Mouse (Mus musculus) ES-Bruce4 (cell line): ENCODE measurements around the gene Clcn1. TPM values are rescaled to one million over a fixed set of nuclear protein-coding genes. Genes with fewer than 3 reads are reported as not detected.

Experiments
- H3K27ac ChIP-seq: 2 replicates; pipeline ENCODE4 v1.5.1; 2012; ENCODE audit warnings: low read length, inconsistent platforms; ENCODE audit not compliant: insufficient read depth
- H3K27me3 ChIP-seq: 2 replicates; pipeline ENCODE4 v1.6.1; 2012; ENCODE audit warnings: mild to moderate bottlenecking, low read length, inconsistent platforms; ENCODE audit not compliant: control insufficient read depth, poor library complexity, insufficient read depth, severe bottlenecking
- H3K36me3 ChIP-seq: 2 replicates; pipeline ENCODE4 v1.6.1; 2012; ENCODE audit warnings: inconsistent platforms, mild to moderate bottlenecking, low read length, moderate library complexity; ENCODE audit not compliant: control insufficient read depth, poor library complexity, insufficient read depth, severe bottlenecking
- H3K4me1 ChIP-seq: one replicate; pipeline ENCODE4 v1.8.1; 2011; ENCODE audit warnings: low read length; ENCODE audit not compliant: control insufficient read depth, insufficient read depth
- H3K4me3 ChIP-seq: 2 replicates; pipeline ENCODE4 v1.5.1; 2011; ENCODE audit warnings: low read depth, mild to moderate bottlenecking, low read length
- H3K9ac ChIP-seq: 2 replicates; pipeline ENCODE4 v1.6.1; 2012; ENCODE audit warnings: low read depth, mild to moderate bottlenecking, inconsistent platforms; ENCODE audit not compliant: poor library complexity, severe bottlenecking
- H3K9me3 ChIP-seq: replicated peaks from 2 replicates; pipeline ENCODE4 v1.6.1; 2012; ENCODE audit warnings: mild to moderate bottlenecking, low read length, inconsistent platforms; ENCODE audit not compliant: control insufficient read depth, poor library complexity, insufficient read depth, severe bottlenecking
- CTCF ChIP-seq: IDR thresholded peaks from one replicate; pipeline ENCODE4 v1.8.1; 2011; ENCODE audit warnings: low read depth, low read length
- EP300 ChIP-seq: IDR thresholded peaks from 2 replicates; pipeline ENCODE4 v1.6.1; 2011; ENCODE audit warnings: low read depth, low read length; ENCODE audit not compliant: insufficient read depth
- POLR2A ChIP-seq: IDR thresholded peaks from one replicate; pipeline ENCODE4 v1.8.1; 2011; ENCODE audit warnings: low read length; ENCODE audit not compliant: insufficient read depth
- polyA plus RNA-seq: library from polyadenylated mRNA; stranded (reverse); fragments of >200 nt; gene quantifications from 2 replicates; pipeline ENCODE4 v1.2.4, GENCODE M21; 2011; ENCODE audit warnings: low read depth; ENCODE audit not compliant: missing spikeins, insufficient read depth, insufficient read length

Clcn1 gene
- polyA plus RNA-seq, 1 experiment, result 7.0 TPM

DNA sequence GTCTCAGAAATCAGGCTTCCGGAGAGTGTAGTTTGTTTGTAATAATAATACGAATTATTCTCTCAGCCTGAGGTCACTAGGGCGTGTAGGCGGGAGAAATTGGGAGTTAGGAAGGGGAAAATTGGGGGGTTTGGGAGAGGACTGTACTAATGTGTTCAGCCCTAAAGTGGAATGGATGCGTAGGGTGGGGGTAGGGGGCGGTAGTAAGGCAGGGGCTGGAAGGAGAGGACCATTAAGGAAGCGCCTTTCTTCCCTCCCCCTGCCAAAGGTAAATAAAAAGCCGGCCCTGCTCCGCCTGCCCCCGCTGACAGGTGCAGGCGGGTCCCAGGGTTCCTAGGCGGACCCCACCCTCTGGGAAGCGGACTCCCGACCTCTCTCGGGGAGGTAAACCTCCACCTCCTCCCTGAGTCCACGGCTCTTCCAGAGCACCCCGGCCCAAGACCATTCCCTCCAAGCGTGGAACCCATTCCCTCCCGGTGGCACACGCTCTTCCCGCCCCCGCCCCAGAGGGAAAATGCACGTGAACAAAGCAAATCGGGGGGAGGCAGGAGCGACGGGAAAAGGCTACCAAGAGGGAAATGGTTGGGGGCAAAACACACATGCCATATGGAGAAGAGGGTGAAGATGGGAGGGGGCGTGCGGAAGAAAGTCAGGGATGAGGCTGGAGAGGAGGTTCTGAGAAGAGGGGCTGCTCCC, 37.0 kb downstream of the Clcn1 start:
- 0 out of 2 replicates have a peak overlapping the region, but pooled peaks have one; percentile 26 for H3K9ac ChIP-seq

DNA sequence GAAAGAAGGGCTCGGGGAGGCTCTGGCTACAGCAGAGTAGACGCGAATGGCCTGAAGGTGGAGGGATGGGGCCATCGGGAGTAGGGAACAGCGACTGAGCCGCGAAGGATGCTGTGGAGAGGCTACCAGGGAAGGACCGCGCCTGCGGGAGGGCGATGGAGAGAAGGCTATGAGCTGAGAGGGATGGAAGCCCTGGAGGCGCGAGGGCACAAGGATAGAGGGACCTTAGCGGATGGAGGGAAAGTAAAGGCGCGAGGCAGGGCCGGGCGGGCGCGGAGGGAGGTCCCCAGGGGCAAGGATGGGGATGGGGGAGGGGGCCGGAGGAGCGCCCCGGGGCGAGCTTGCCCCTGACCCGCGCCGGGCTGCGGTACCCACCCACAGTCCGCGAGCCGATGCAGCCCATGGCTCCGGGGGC, 37.6 kb downstream of the Clcn1 start:
- no peaks in the 10 kb centered on the region for H3K9me3 ChIP-seq
- peaks cover 6% of the 10 kb centered on the region; the same call in 1 of the 2 replicates for H3K27me3 ChIP-seq
- H3K36me3 ChIP-seq, result no peaks in the 10 kb centered on the region
- no peaks in the 10 kb centered on the region for H3K4me1 ChIP-seq
- TF ChIP-seq CTCF, result no peak
- no peak for TF ChIP-seq EP300
- no peak for TF ChIP-seq POLR2A
- H3K9ac ChIP-seq, result peak overlapping the region; percentile 26
- peak overlapping the region; percentile 89 for H3K4me3 ChIP-seq
- H3K27ac ChIP-seq, result no peak overlapping the region

More for the DNA sequence above, 37.0 kb downstream of the Clcn1 start:
- Histone ChIP-seq H3K27ac (no peak overlapping the region), H3K9me3 (no peaks in the 10 kb centered on the region), H3K27me3 (peaks cover 6% of the 10 kb centered on the region; the same call in 1 of the 2 replicates), H3K4me1 (no peaks in the 10 kb centered on the region), H3K36me3 (no peaks in the 10 kb centered on the region), H3K4me3 (peak overlapping the region; percentile 89)
- TF ChIP-seq POLR2A (no peak), CTCF (no peak), EP300 (no peak)

DNA sequence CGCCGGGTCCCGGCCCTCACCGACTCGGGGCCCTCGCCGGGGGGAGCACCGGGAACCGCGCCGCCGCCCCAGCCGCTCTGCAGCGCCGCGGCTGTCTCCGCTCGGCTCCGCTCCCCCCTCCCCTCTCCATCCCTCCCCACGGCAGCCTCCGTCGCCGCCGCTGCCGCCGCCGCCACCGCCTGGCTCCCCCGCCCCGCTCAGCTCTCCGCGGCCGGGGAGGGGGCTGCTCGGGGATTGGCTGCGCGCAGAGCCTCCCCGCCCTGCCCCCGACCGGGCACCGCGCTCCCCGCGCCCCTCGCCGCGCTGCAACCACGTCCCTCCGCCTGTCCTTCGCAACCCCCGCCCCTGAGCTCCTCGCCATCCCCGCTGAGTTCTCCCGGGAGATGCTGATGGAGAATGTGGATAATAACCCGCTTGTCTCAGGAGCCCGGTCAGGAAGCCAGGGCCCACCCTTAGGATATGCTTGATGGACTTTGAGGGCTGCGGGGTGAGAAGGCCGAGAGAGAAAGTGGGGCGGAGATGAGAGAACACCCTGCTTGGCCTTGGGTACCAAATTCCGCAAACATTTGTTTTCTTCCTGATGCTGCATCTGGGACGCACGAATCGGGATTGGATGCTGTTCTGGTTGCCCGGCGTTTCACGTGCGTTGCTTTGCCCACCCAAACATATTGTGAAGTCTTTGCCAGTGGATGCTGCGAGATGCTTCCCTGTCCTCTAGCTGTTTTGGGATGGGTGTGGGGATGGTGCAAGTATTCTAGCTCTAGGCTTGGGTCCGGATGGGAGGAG, 38.2 kb downstream of the Clcn1 start, which contains the start of gene Fam131b:
Gene Fam131b, minus strand, starts transcription at position 162 of the 786 bp plus-strand sequence.
- H3K4me1 ChIP-seq, result no peaks in the 10 kb centered on the region
- H3K9ac ChIP-seq, result peak within 1 kb of the TSS; percentile 26
- peak within 1 kb of the TSS; percentile 89 for H3K4me3 ChIP-seq
- no peaks in the 10 kb centered on the region for H3K36me3 ChIP-seq
- no peaks in the 10 kb centered on the region for H3K9me3 ChIP-seq
- no peak within 1 kb of the TSS for H3K27ac ChIP-seq
- H3K27me3 ChIP-seq, result peaks cover 6% of the 10 kb centered on the region; the same call in 1 of the 2 replicates
- no peak for TF ChIP-seq POLR2A
- TF ChIP-seq EP300, result no peak
- TF ChIP-seq CTCF, result no peak

DNA sequence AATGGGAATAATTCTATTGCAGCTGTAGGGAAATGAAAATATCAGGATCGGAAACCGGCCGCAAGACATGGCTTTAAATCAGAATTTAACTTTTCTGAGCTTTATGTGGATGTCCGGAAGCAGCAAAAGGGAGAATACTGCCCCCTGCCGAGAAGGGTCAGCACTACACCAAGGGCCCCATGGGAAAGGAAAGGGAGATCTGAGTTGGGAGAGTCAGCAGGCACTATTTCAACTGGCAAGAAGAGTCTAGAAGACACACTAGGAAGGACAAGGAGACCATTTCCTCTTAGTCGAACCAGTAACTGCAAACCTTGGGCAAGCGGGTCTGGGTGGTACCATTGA, 38.8 kb downstream of the Clcn1 start:
- Histone ChIP-seq H3K27me3 (peaks cover 6% of the 10 kb centered on the region; the same call in 1 of the 2 replicates), H3K4me3 (peak overlapping the region; percentile 89), H3K4me1 (no peaks in the 10 kb centered on the region), H3K27ac (no peak overlapping the region), H3K9ac (no peak overlapping the region), H3K9me3 (no peaks in the 10 kb centered on the region), H3K36me3 (no peaks in the 10 kb centered on the region)
- TF ChIP-seq CTCF (peak; percentile 72), EP300 (no peak)

DNA sequence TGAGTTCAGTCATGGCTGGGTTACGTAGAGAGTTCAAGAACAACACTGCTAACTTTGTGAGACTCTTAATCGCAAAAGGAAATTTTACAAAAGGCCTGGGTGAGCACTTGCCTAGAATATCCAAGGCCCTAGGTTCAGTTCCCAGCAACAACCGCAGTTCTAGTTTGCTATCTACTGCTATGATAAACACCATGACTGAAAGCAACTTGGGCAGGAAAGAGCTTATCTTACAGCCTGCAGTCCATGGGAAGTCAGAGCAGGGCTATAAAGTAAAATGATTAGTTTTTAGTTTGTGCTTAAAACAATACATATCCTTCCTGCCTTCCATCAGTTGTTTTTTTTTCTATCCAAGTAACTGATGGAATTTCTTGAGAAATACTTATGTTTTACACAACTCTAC, 40.0 kb downstream of the Clcn1 start:
- peaks cover 6% of the 10 kb centered on the region; the same call in 1 of the 2 replicates for H3K27me3 ChIP-seq

DNA sequence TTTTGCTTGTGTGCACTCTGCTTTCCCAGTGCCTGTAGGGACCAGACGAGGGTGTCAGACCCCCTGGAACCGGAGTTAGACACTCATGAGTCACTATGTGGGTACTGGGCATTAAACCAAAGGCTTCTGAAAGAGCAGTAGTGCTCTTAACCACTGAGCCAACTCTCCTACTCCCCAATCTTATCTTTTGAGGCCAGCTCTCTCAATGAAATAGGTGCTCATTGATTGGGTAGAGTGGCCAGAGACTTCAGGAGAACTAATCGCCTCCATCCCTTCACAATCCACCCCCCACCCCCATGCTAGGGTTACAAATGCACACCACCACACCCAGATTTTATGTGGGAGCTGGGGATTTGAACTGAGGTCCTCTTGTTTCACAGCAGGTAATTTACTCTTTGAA, 42.3 kb downstream of the Clcn1 start:
- no peaks in the 10 kb centered on the region for H3K4me1 ChIP-seq
- TF ChIP-seq CTCF (no peak), EP300 (no peak), POLR2A (no peak)
- peaks cover 2% of the 10 kb centered on the region; the same call in 1 of the 2 replicates for H3K27me3 ChIP-seq
- H3K9ac ChIP-seq, result no peak overlapping the region
- no peak overlapping the region for H3K4me3 ChIP-seq
- H3K27ac ChIP-seq, result no peak overlapping the region
- H3K36me3 ChIP-seq, result no peaks in the 10 kb centered on the region
- H3K9me3 ChIP-seq, result no peaks in the 10 kb centered on the region

More for the DNA sequence above, 40.0 kb downstream of the Clcn1 start:
- H3K9ac ChIP-seq, result no peak overlapping the region
- H3K27ac ChIP-seq, result no peak overlapping the region
- no peaks in the 10 kb centered on the region for H3K9me3 ChIP-seq
- no peaks in the 10 kb centered on the region for H3K36me3 ChIP-seq
- no peak for TF ChIP-seq EP300
- TF ChIP-seq POLR2A, result no peak
- TF ChIP-seq CTCF, result no peak
- no peak overlapping the region for H3K4me3 ChIP-seq
- H3K4me1 ChIP-seq, result no peaks in the 10 kb centered on the region
